Mouse (Mus musculus): ENCODE results near the gene Cemip.

Gene Cemip

DNA sequence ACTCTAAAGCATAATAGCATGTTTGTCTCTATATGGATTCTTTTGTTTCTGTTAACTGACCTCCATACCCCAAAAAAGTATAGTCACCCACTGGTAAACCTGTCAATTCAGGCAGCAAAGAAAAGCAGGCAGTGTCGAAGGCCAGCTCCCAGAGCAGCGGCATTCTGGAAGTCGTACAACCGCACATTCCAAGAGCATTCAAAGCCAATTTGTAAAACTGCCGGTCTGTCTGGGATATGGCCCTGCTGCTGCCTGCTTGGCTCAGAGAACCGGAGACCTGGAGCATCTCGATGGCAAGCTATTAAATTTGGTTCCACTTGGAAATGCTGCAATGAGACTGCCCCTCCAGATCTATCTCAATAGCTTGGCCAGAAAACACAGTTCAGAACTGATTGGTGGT, 113.8 kb downstream of the Cemip start:
- DNase-seq (ENCODE audit: low read depth, low spot score) = no peak

- DNase-seq (ENCODE audit: low read depth, low spot score) = peak; percentile 26
Observed at GRCm38 (mm10) chr7:83966047-83966818, 120.1 kb downstream of the Cemip start.

- peak; percentile 41 for DNase-seq (ENCODE audit: low read depth, low spot score)
Observed at GRCm38 (mm10) chr7:83965181-83965580, 121.1 kb downstream of the Cemip start.

DNA sequence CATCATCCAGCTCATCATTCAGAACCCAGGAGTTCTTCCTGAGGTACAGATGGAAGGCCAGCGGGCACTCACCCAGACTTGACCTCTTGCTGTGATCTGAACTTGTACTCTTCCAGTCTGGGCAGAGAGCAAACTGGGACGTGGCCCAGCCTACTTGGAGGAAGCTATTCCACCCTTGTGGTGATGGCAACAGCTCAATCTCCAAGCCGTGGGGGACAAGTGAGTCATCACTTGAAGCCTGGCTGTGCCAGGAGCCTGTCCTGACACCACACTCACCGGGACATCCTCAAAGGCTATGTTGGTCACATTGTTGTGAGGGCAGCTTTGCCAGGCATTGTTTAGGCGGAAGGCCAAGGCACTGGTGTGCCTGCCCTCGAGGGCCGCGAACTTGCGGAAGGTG, 133.8 kb downstream of the Cemip start:
- DNase-seq (ENCODE audit: low read depth, low spot score) = peak; percentile 67

- DNase-seq (ENCODE audit: low read depth, low spot score) = peak; percentile 65
Observed at GRCm38 (mm10) chr7:83951327-83951726, 135.0 kb downstream of the Cemip start.

GRCm38 (mm10) chr7:83949662-83950061, 136.6 kb downstream of the Cemip start:
- DNase-seq (ENCODE audit: low read depth, low spot score) = no peak

GRCm38 (mm10) chr7:83948743-83949142, 137.6 kb downstream of the Cemip start:
- no peak for DNase-seq (ENCODE audit: low read depth, low spot score)

GRCm38 (mm10) chr7:83941701-83942101, 144.6 kb downstream of the Cemip start:
- peak; percentile 31 for DNase-seq (ENCODE audit: low read depth, low spot score)

GRCm38 (mm10) chr7:83940136-83940535, 146.2 kb downstream of the Cemip start:
- DNase-seq (ENCODE audit: low read depth, low spot score) = no peak

DNA sequence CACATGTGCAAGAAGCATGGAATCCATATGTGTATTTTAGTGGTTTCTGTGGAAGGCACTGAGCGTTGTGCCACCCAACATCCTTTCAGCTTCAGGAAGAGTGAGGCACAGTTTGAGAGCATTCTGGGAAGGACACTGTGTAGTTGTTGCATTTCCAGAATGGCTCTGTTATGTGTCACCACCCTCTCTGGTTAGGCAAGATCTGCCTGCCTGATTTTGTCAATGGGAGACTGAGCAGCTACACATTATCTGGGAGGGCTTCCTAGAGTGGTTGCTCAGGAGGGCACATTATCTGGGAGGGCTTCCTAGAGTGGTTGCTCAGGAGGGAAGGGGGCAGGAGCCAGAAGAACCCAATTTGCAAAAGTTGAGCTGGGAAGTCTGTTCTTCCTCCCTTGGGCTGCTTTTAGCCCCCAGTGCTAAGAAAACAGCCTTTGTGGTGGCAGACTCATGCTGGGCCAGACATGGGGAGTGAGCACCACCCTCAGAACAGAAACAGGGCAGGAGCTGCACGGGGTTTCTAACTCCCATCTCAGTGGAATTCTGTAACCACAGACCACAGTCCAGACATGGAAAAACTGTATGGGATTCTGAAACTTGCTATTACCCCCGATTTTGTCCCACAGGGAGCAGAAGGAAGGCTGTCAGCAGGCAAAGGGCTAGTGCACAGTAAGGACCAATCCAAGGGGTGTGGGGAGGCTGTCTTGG, 147.1 kb downstream of the Cemip start:
- DNase-seq (ENCODE audit: low read depth, low spot score) = no peak

- DNase-seq (ENCODE audit: low read depth, low spot score) = no peak
Observed at GRCm38 (mm10) chr7:83921637-83922036, 164.7 kb downstream of the Cemip start.

- DNase-seq (ENCODE audit: low read depth, low spot score) = no peak
Observed at GRCm38 (mm10) chr7:83920241-83920640, 166.1 kb downstream of the Cemip start.

- peak; percentile 53 for DNase-seq (ENCODE audit: low read depth, low spot score)
Observed at GRCm38 (mm10) chr7:83914566-83914965, 171.7 kb downstream of the Cemip start.

GRCm38 (mm10) chr7:83913995-83914394, 172.3 kb downstream of the Cemip start:
- no peak for DNase-seq (ENCODE audit: low read depth, low spot score)

GRCm38 (mm10) chr7:83913405-83913932, 172.8 kb downstream of the Cemip start:
- no peak for DNase-seq (ENCODE audit: low read depth, low spot score)

GRCm38 (mm10) chr7:83911909-83912308, 174.4 kb downstream of the Cemip start:
- no peak for DNase-seq (ENCODE audit: low read depth, low spot score)

GRCm38 (mm10) chr7:83904831-83905230, 181.5 kb downstream of the Cemip start:
- no peak for DNase-seq (ENCODE audit: low read depth, low spot score)

- DNase-seq (ENCODE audit: low read depth, low spot score) = no peak
Observed at GRCm38 (mm10) chr7:83902296-83903145, 183.8 kb downstream of the Cemip start.

- no peak for DNase-seq (ENCODE audit: low read depth, low spot score)
Observed at GRCm38 (mm10) chr7:83901425-83901824, 184.9 kb downstream of the Cemip start.

GRCm38 (mm10) chr7:83900519-83900918, 185.8 kb downstream of the Cemip start:
- DNase-seq (ENCODE audit: low read depth, low spot score) = no peak

DNA sequence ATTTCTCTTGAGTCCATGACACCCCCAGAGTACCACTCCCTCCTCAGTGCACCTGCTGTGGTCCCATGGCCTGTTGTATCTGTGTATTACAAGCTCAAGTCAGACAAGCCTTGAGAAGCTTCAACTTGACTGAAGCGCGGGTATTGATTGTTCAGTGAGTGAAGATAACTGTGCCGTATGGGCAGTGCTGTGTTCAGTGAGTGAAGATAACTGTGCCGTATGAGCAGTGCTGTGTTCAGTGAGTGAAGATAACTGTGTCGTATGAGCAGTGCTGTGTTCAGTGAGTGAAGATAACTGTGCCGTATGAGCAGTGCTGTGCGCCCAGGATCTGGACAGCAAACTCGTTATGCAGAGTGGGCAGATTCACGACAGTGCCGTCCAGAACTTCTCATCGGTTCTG, 188.0 kb downstream of the Cemip start:
- no peak for DNase-seq (ENCODE audit: low read depth, low spot score)
